Mouse (Mus musculus): ENCODE measurements around the gene Alpl. TPM values are rescaled to one million over a fixed set of nuclear protein-coding genes. Genes with fewer than 3 reads are reported as not detected.

Alpl gene
- polyA plus RNA-seq, 1 experiment from 2014 or later = 9.7 TPM

DNA sequence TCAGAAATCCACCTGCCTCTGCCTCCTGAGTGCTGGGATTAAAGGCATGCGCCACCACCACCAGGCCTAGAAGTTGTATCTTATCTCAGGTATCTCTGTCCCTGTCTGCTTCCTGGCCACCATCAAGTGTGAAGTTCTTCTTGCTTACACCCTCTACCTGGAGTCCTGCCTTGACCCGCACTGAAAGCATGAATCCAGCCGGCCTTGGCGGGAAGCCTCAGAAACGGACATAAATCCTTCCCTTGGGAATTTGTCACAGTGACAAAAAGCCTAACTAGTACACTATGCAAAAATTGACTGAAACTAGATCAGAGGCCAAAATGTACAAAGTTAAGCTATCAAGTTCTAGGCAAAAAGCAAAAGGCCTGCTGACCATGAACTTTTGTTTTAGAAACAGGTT, 26.4 kb upstream of the Alpl start:
- H3K27me3 ChIP-seq = peaks cover 2% of the 10 kb centered on the region; the same call in 1 of the 2 replicates
- WGBS (ENCODE audit: insufficient replicate concordance) = 61% methylated on average over 5 of the region's 5 CpGs
- no peaks in the 10 kb centered on the region for H3K4me1 ChIP-seq (replicated peaks)
- no peaks in the 10 kb centered on the region for H3K36me3 ChIP-seq (replicated peaks)
- no peak overlapping the region for H3K27ac ChIP-seq (replicated peaks)
- ATAC-seq (ENCODE audit: insufficient read depth) = no peak
- H3K9me3 ChIP-seq (replicated peaks) = no peaks in the 10 kb centered on the region
- no peak overlapping the region for H3K9ac ChIP-seq
- no peak overlapping the region for H3K4me2 ChIP-seq
- no peak overlapping the region for H3K4me3 ChIP-seq (replicated peaks)

- Histone ChIP-seq H3K27ac (replicated peaks) (no peak overlapping the region), H3K4me3 (replicated peaks) (no peak overlapping the region), H3K4me2 (no peak overlapping the region), H3K4me1 (replicated peaks) (no peaks in the 10 kb centered on the region), H3K9ac (no peak overlapping the region), H3K27me3 (no peaks in the 10 kb centered on the region), H3K9me3 (replicated peaks) (no peaks in the 10 kb centered on the region), H3K36me3 (replicated peaks) (no peaks in the 10 kb centered on the region)
- ATAC-seq (ENCODE audit: insufficient read depth) = no peak
- WGBS (ENCODE audit: insufficient replicate concordance) = 13% methylated on average over 3 of the region's 3 CpGs
These were observed 24.5 kb upstream of the Alpl start for GRCm38 (mm10) chr4:137820721-137821120.

- no peak overlapping the region for H3K27ac ChIP-seq (replicated peaks)
- no peak for ATAC-seq (ENCODE audit: insufficient read depth)
- no peaks in the 10 kb centered on the region for H3K9me3 ChIP-seq (replicated peaks)
- H3K4me3 ChIP-seq (replicated peaks) = no peak overlapping the region
- H3K4me1 ChIP-seq (replicated peaks) = no peaks in the 10 kb centered on the region
- no peaks in the 10 kb centered on the region for H3K36me3 ChIP-seq (replicated peaks)
- no peak overlapping the region for H3K4me2 ChIP-seq
- WGBS (ENCODE audit: insufficient replicate concordance) = 81% methylated on average over 2 of the region's 2 CpGs
- H3K27me3 ChIP-seq = no peaks in the 10 kb centered on the region
- H3K9ac ChIP-seq = no peak overlapping the region
These were observed 23.3 kb upstream of the Alpl start for GRCm38 (mm10) chr4:137819487-137819886.

GRCm38 (mm10) chr4:137818341-137818740, 22.2 kb upstream of the Alpl start:
- H3K27ac ChIP-seq (replicated peaks) = no peak overlapping the region
- no peaks in the 10 kb centered on the region for H3K36me3 ChIP-seq (replicated peaks)
- ATAC-seq (ENCODE audit: insufficient read depth) = no peak
- no peak overlapping the region for H3K4me3 ChIP-seq (replicated peaks)
- H3K9ac ChIP-seq = no peak overlapping the region
- H3K4me1 ChIP-seq (replicated peaks) = no peaks in the 10 kb centered on the region
- 47% methylated on average over 3 of the region's 3 CpGs for WGBS (ENCODE audit: insufficient replicate concordance)
- 0 out of 2 replicates have a peak, but pooled peaks cover 4% of the 10 kb centered on the region for H3K27me3 ChIP-seq
- no peaks in the 10 kb centered on the region for H3K9me3 ChIP-seq (replicated peaks)
- H3K4me2 ChIP-seq = no peak overlapping the region

- no peak overlapping the region for H3K4me3 ChIP-seq (replicated peaks)
- H3K36me3 ChIP-seq (replicated peaks) = no peaks in the 10 kb centered on the region
- no peaks in the 10 kb centered on the region for H3K9me3 ChIP-seq (replicated peaks)
- 51% methylated on average over 7 of the region's 7 CpGs for WGBS (ENCODE audit: insufficient replicate concordance)
- H3K27ac ChIP-seq (replicated peaks) = no peak overlapping the region
- H3K4me2 ChIP-seq = no peak overlapping the region
- no peak for ATAC-seq (ENCODE audit: insufficient read depth)
- H3K4me1 ChIP-seq (replicated peaks) = no peaks in the 10 kb centered on the region
- H3K9ac ChIP-seq = no peak overlapping the region
- peaks cover 9% of the 10 kb centered on the region; the same call in 1 of the 2 replicates for H3K27me3 ChIP-seq
These were observed 20.0 kb upstream of the Alpl start for GRCm38 (mm10) chr4:137816216-137816615.

DNA sequence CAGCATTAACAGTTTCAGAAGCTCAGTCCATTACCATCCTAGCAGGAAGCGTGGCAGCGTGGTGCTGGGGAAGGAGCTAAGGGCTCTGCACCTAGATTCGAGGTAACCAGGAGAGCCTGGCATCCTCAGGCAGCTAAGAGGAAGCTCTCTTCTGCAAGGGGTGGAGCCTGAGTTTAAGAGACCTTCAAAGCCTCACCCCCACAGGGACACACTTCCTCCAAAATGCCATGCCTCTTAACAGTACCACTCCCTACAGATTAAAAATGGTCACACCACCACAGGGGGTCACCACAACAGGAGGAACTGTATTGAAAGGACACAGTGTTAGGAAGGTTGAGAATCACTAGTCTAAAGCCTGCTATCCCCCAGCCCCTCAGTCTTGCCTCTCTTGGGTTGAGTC, 19.3 kb upstream of the Alpl start:
- no peak overlapping the region for H3K4me2 ChIP-seq
- H3K27me3 ChIP-seq = peaks cover 9% of the 10 kb centered on the region; the same call in 1 of the 2 replicates
- H3K4me1 ChIP-seq (replicated peaks) = no peaks in the 10 kb centered on the region
- H3K36me3 ChIP-seq (replicated peaks) = no peaks in the 10 kb centered on the region
- no peaks in the 10 kb centered on the region for H3K9me3 ChIP-seq (replicated peaks)
- WGBS (ENCODE audit: insufficient replicate concordance) = 36% methylated on average over 3 of the region's 3 CpGs
- H3K4me3 ChIP-seq (replicated peaks) = no peak overlapping the region
- no peak for ATAC-seq (ENCODE audit: insufficient read depth)
- no peak overlapping the region for H3K9ac ChIP-seq
- H3K27ac ChIP-seq (replicated peaks) = no peak overlapping the region

DNA sequence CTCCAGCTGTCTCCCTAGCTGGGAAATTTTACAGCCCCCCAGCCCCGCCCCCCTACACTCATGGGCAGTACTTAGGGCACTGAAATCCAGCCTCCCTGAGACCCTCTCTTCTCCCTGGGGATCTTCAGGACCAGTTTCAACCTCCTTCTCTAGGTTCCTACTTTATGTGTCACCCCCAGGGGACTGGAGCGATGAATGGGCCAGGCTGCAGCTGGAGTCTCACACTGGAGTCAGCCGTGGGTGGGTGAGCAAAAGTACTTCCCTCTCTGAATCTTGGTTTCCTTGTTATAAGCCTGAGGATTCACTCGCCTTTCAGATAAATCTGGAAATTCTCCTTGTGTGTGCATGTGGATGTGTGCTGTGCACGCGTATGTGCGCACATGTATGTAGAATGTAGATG, 18.0 kb upstream of the Alpl start:
- no peaks in the 10 kb centered on the region for H3K4me1 ChIP-seq (replicated peaks)
- H3K36me3 ChIP-seq (replicated peaks) = no peaks in the 10 kb centered on the region
- peaks cover 9% of the 10 kb centered on the region; the same call in 1 of the 2 replicates for H3K27me3 ChIP-seq
- H3K27ac ChIP-seq (replicated peaks) = no peak overlapping the region
- WGBS (ENCODE audit: insufficient replicate concordance) = 67% methylated on average over 7 of the region's 7 CpGs
- no peaks in the 10 kb centered on the region for H3K9me3 ChIP-seq (replicated peaks)
- no peak overlapping the region for H3K4me2 ChIP-seq
- H3K4me3 ChIP-seq (replicated peaks) = no peak overlapping the region
- no peak overlapping the region for H3K9ac ChIP-seq
- ATAC-seq (ENCODE audit: insufficient read depth) = no peak

GRCm38 (mm10) chr4:137812946-137813708, 16.9 kb upstream of the Alpl start:
- ATAC-seq (ENCODE audit: insufficient read depth) = no peak
- Histone ChIP-seq H3K27me3 (peaks cover 9% of the 10 kb centered on the region; the same call in 1 of the 2 replicates), H3K4me3 (replicated peaks) (no peak overlapping the region), H3K9me3 (replicated peaks) (no peaks in the 10 kb centered on the region), H3K36me3 (replicated peaks) (no peaks in the 10 kb centered on the region), H3K4me2 (no peak overlapping the region), H3K4me1 (replicated peaks) (no peaks in the 10 kb centered on the region), H3K9ac (no peak overlapping the region), H3K27ac (replicated peaks) (no peak overlapping the region)
- 56% methylated on average over 13 of the region's 13 CpGs for WGBS (ENCODE audit: insufficient replicate concordance)

- no peaks in the 10 kb centered on the region for H3K36me3 ChIP-seq (replicated peaks)
- no peak for ATAC-seq (ENCODE audit: insufficient read depth)
- no peaks in the 10 kb centered on the region for H3K4me1 ChIP-seq (replicated peaks)
- WGBS (ENCODE audit: insufficient replicate concordance) = 57% methylated on average over 4 of the region's 4 CpGs
- no peak overlapping the region for H3K4me2 ChIP-seq
- no peak overlapping the region for H3K9ac ChIP-seq
- no peaks in the 10 kb centered on the region for H3K9me3 ChIP-seq (replicated peaks)
- no peak overlapping the region for H3K27ac ChIP-seq (replicated peaks)
- H3K27me3 ChIP-seq = peaks cover 28% of the 10 kb centered on the region
- no peak overlapping the region for H3K4me3 ChIP-seq (replicated peaks)
These were observed 13.8 kb upstream of the Alpl start for GRCm38 (mm10) chr4:137809999-137810398.

- no peaks in the 10 kb centered on the region for H3K36me3 ChIP-seq (replicated peaks)
- H3K27ac ChIP-seq (replicated peaks) = no peak overlapping the region
- H3K4me3 ChIP-seq (replicated peaks) = no peak overlapping the region
- no peak for ATAC-seq (ENCODE audit: insufficient read depth)
- H3K4me1 ChIP-seq (replicated peaks) = no peaks in the 10 kb centered on the region
- H3K4me2 ChIP-seq = no peak overlapping the region
- WGBS (ENCODE audit: insufficient replicate concordance) = 13% methylated on average over 7 of the region's 7 CpGs
- no peaks in the 10 kb centered on the region for H3K9me3 ChIP-seq (replicated peaks)
- no peak overlapping the region for H3K9ac ChIP-seq
- H3K27me3 ChIP-seq = peaks cover 24% of the 10 kb centered on the region
These were observed 11.2 kb upstream of the Alpl start for GRCm38 (mm10) chr4:137807301-137807851.

DNA sequence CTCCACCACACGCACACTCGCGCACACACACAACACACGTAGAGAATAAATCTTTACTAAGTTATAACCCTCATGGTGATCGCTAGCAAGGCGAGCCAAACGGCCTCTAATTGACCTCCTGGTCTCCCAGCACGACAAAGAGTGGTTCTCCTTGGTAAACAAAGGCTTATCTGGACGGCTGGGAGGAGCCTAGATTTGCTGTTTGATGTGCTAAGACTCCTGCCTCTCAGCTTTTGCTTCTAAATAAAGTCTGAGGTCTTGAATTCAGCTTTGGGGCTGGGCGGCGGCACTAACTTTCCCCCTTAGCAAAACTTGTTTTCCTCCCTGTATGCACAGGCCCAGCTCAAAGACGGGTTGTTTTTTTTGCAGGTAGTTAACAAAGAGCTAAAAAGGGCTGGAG, 5.0 kb upstream of the Alpl start:
- H3K4me1 ChIP-seq (replicated peaks) = peaks cover 4% of the 10 kb centered on the region; the same call in 1 of the 2 replicates
- H3K4me2 ChIP-seq = no peak overlapping the region
- no peak overlapping the region for H3K27ac ChIP-seq (replicated peaks)
- no peak overlapping the region for H3K4me3 ChIP-seq (replicated peaks)
- H3K36me3 ChIP-seq (replicated peaks) = no peaks in the 10 kb centered on the region
- H3K9ac ChIP-seq = no peak overlapping the region
- H3K27me3 ChIP-seq = peaks cover 44% of the 10 kb centered on the region
- no peaks in the 10 kb centered on the region for H3K9me3 ChIP-seq (replicated peaks)
- no peak for ATAC-seq (ENCODE audit: insufficient read depth)
- 43% methylated on average over 12 of the region's 12 CpGs for WGBS (ENCODE audit: insufficient replicate concordance)

Measured in liver, embryonic 15.5 days (tissue).